Mouse (Mus musculus) CH12.LX (cell line): ENCODE measurements around the gene Rasgrf2. TPM values are rescaled to one million over a fixed set of nuclear protein-coding genes. Genes with fewer than 3 reads are reported as not detected.

Experiments used
- DNase-seq: peaks from one replicate; pipeline ENCODE4 v3.0.0-alpha.2; 2013; ENCODE audit errors: extremely low read depth
- H3K27ac ChIP-seq: 2 replicates; pipeline ENCODE4 v1.5.1; 2012; ENCODE audit warnings: low read depth, mild to moderate bottlenecking, control low read depth, moderate library complexity; ENCODE audit not compliant: insufficient read depth
- H3K27me3 ChIP-seq: replicated peaks from 2 replicates; pipeline ENCODE3; 2012; ENCODE audit warnings: inconsistent platforms
- H3K36me3 ChIP-seq, 2 experiments: replicated peaks in 1 of 2; 2 replicates each; pipeline versions ENCODE3 to v1.6.1; 2012; ENCODE audit warnings: inconsistent platforms in 1 of 2, low read length in 1 of 2, mild to moderate bottlenecking in 1 of 2, mixed read lengths in 1 of 2, moderate library complexity in 1 of 2; ENCODE audit not compliant: control insufficient read depth in 1 of 2, insufficient read depth in 1 of 2
- H3K4me1 ChIP-seq, 2 experiments: 2 replicates each; pipeline ENCODE4 v1.6.1; 2012; ENCODE audit warnings: inconsistent platforms in 1 of 2, moderate library complexity in 1 of 2; ENCODE audit not compliant: insufficient read depth in 2 of 2, control insufficient read depth in 1 of 2
- H3K4me2 ChIP-seq: 2 replicates; pipeline ENCODE4 v1.6.1; 2012; ENCODE audit warnings: low read depth, mild to moderate bottlenecking, control low read depth; ENCODE audit not compliant: poor library complexity, insufficient read depth, severe bottlenecking
- H3K4me3 ChIP-seq, 3 experiments: fragments of 150-350 bp in 1 of 3; sonication (generic) in 1 of 3; replicated peaks in 1 of 3; 2 replicates each; pipeline versions ENCODE3 to v1.5.1; 2011 to 2012; ENCODE audit warnings: low read depth in 2 of 3, low read length in 2 of 3, mild to moderate bottlenecking in 2 of 3, moderate library complexity in 2 of 3, control low read depth in 1 of 3, improper control_type of control experiment in 1 of 3, inconsistent platforms in 1 of 3, mixed read lengths in 1 of 3; ENCODE audit not compliant: poor library complexity in 1 of 3
- H3K79me2 ChIP-seq: replicated peaks from 2 replicates; pipeline ENCODE4 v1.6.1; 2012; ENCODE audit warnings: mild to moderate bottlenecking, moderate library complexity; ENCODE audit not compliant: control insufficient read depth, poor library complexity, insufficient read depth, severe bottlenecking; ENCODE audit errors: extremely low read depth
- H3K9ac ChIP-seq: 2 replicates; pipeline ENCODE4 v1.6.1; 2012; ENCODE audit warnings: low read depth, mild to moderate bottlenecking, control low read depth, moderate library complexity; ENCODE audit not compliant: insufficient read depth
- H3K9me3 ChIP-seq: replicated peaks from 2 replicates; pipeline ENCODE3; 2012; ENCODE audit warnings: low read length, inconsistent platforms, mixed read lengths
- CHD2 ChIP-seq: IDR thresholded peaks from 2 replicates; pipeline ENCODE4 v1.6.1; 2011; ENCODE audit warnings: low read length, improper control_type of control experiment
- ELF1 ChIP-seq: IDR thresholded peaks from 2 replicates; pipeline ENCODE4 v1.6.1; 2014; ENCODE audit warnings: low read depth, mild to moderate bottlenecking, inconsistent platforms, low read length, improper control_type of control experiment
- EP300 ChIP-seq: IDR thresholded peaks from 2 replicates; pipeline ENCODE4 v1.6.1; 2011; ENCODE audit warnings: low read length, improper control_type of control experiment
- ETS1 ChIP-seq: conservative IDR thresholded peaks from 2 replicates; pipeline ENCODE4 v1.6.1; 2012; ENCODE audit warnings: low read depth, mild to moderate bottlenecking, inconsistent platforms, low read length, improper control_type of control experiment, moderate library complexity
- MAFK ChIP-seq: IDR thresholded peaks from 2 replicates; pipeline ENCODE4 v1.6.1; 2011; ENCODE audit warnings: low read length, improper control_type of control experiment; ENCODE audit not compliant: insufficient replicate concordance
- MAX ChIP-seq: IDR thresholded peaks from 2 replicates; pipeline ENCODE4 v1.6.1; 2011; ENCODE audit warnings: low read length, improper control_type of control experiment
- MXI1 ChIP-seq: IDR thresholded peaks from 2 replicates; pipeline ENCODE4 v1.6.1; 2011; ENCODE audit warnings: mild to moderate bottlenecking, low read depth, low read length, improper control_type of control experiment
- MYC ChIP-seq: IDR thresholded peaks from 2 replicates; pipeline ENCODE4 v1.6.1; 2011; ENCODE audit warnings: low read depth, mild to moderate bottlenecking, improper control_type of control experiment, low read length
- PAX5 ChIP-seq: IDR thresholded peaks from 2 replicates; pipeline ENCODE4 v1.6.1; 2012; ENCODE audit warnings: low read length, inconsistent platforms, mixed read lengths
- RCOR1 ChIP-seq: conservative IDR thresholded peaks from 2 replicates; pipeline ENCODE4 v1.6.1; 2012; ENCODE audit warnings: low read depth, mild to moderate bottlenecking, inconsistent platforms, low read length, improper control_type of control experiment
- SMC3 ChIP-seq: IDR thresholded peaks from 2 replicates; pipeline ENCODE4 v1.6.1; 2011; ENCODE audit warnings: low read depth, low read length, improper control_type of control experiment
- TBP ChIP-seq: conservative IDR thresholded peaks from 2 replicates; pipeline ENCODE4 v1.6.1; 2011; ENCODE audit warnings: low read depth, low read length, improper control_type of control experiment
- TCF12 ChIP-seq: IDR thresholded peaks from 2 replicates; pipeline ENCODE4 v1.6.1; 2014; ENCODE audit warnings: low read depth, mild to moderate bottlenecking, inconsistent platforms, low read length, improper control_type of control experiment
- UBTF ChIP-seq: IDR thresholded peaks from 2 replicates; pipeline ENCODE4 v1.6.1; 2012; ENCODE audit warnings: low read depth, mild to moderate bottlenecking, inconsistent platforms, low read length, improper control_type of control experiment, moderate library complexity
- USF1 ChIP-seq: IDR thresholded peaks from 2 replicates; pipeline ENCODE4 v1.6.1; 2014; ENCODE audit warnings: low read depth, mild to moderate bottlenecking, inconsistent platforms, low read length, improper control_type of control experiment
- USF2 ChIP-seq: conservative IDR thresholded peaks from 2 replicates; pipeline ENCODE4 v1.6.1; 2011; ENCODE audit warnings: low read depth, low read length, improper control_type of control experiment
- ZC3H11A ChIP-seq: IDR thresholded peaks from 2 replicates; pipeline ENCODE4 v1.6.1; 2012; ENCODE audit warnings: low read depth, mild to moderate bottlenecking, inconsistent platforms, low read length, improper control_type of control experiment
- ZMIZ1 ChIP-seq: IDR thresholded peaks from 2 replicates; pipeline ENCODE4 v1.6.1; 2012; ENCODE audit warnings: low read depth, mild to moderate bottlenecking, inconsistent platforms, low read length, improper control_type of control experiment
- dilution Hi-C: fragments of 300-500 bp; cut with MboI; formaldehyde crosslinking; loops from 2 replicates; pipeline ENCODE4 v1.14.3; 2020; ENCODE audit warnings: low sequenced_read_pairs; ENCODE audit not compliant: extremely low pct_unique_long_range_greater_than_20kb, extremely low pct_ligation_motif_present
- in situ Hi-C: fragments of 300-500 bp; cut with MboI; formaldehyde crosslinking; loops from 3 replicates; pipeline ENCODE4 v1.14.3; 2019; ENCODE audit warnings: low sequenced_read_pairs, low pct_ligation_motif_present, low pct_unique_long_range_greater_than_20kb, mixed read lengths
- polyA plus RNA-seq: library from polyadenylated mRNA; unstranded; fragments of >175 nt; gene quantifications from 2 replicates; pipeline ENCODE4 v1.2.1, GENCODE M21; 2012; ENCODE audit warnings: low read depth; ENCODE audit not compliant: insufficient read length
- total RNA-seq, 2 experiments: library from RNA; depleted of rRNA; stranded (reverse); fragments of 300-350 nt in 1 of 2; fragments of >200 nt in 1 of 2; gene quantifications; 2 replicates each; pipeline ENCODE4 v1.2.3; 2012 to 2014

The Rasgrf2 gene
- total and polyA plus RNA-seq, 3 experiments = 2.6 to 5.0 (median 4.7) TPM

- dilution Hi-C loops = no loop called here
- in situ Hi-C loops = no loop called here
- no peak overlapping the region for H3K4me2 ChIP-seq
- H3K9ac ChIP-seq = no peak overlapping the region
- no peaks in the 10 kb centered on the region for H3K79me2 ChIP-seq
- H3K36me3 ChIP-seq = peaks cover 9 to 15% of the 10 kb centered on the region in 2 experiments
- H3K4me1 ChIP-seq = no peaks in the 10 kb centered on the region
- peaks cover 4% of the 10 kb centered on the region for H3K9me3 ChIP-seq
- H3K27ac ChIP-seq = no peak overlapping the region
- H3K4me3 ChIP-seq = no peak overlapping the region
- no peak for TF ChIP-seq SMC3
- no peak for TF ChIP-seq MYC
- no peak for TF ChIP-seq EP300
- no peak for TF ChIP-seq TCF12
- no peak for TF ChIP-seq ZC3H11A
- no peak for TF ChIP-seq MXI1
- TF ChIP-seq USF1 = no peak
- TF ChIP-seq ZMIZ1 = no peak
- no peak for TF ChIP-seq MAFK
- no peak for TF ChIP-seq ETS1
- TF ChIP-seq PAX5 = no peak
- DNase-seq = no peak
- no peaks in the 10 kb centered on the region for H3K27me3 ChIP-seq
Measured at GRCm38 (mm10) chr13:91991412-91991811, 140.0 kb downstream of the Rasgrf2 start.

GRCm38 (mm10) chr13:91990709-91991284 lies 140.7 kb downstream of the Rasgrf2 start:
- H3K4me1 ChIP-seq = no peaks in the 10 kb centered on the region
- no peaks in the 10 kb centered on the region for H3K79me2 ChIP-seq
- H3K27me3 ChIP-seq = no peaks in the 10 kb centered on the region
- no peak for DNase-seq
- dilution Hi-C loops = no loop called here
- no peak overlapping the region for H3K4me3 ChIP-seq
- in situ Hi-C loops = no loop called here
- no peak overlapping the region for H3K4me2 ChIP-seq
- H3K9ac ChIP-seq = no peak overlapping the region
- H3K27ac ChIP-seq = no peak overlapping the region
- TF ChIP-seq RCOR1 = no peak
- no peak for TF ChIP-seq TCF12
- no peak for TF ChIP-seq ELF1
- no peak for TF ChIP-seq TBP
- TF ChIP-seq MAX = no peak
- no peak for TF ChIP-seq ETS1
- TF ChIP-seq CHD2 = no peak
- TF ChIP-seq UBTF = no peak
- TF ChIP-seq ZC3H11A = no peak
- no peak for TF ChIP-seq ZMIZ1
- TF ChIP-seq USF2 = no peak
- H3K36me3 ChIP-seq = peaks cover 9 to 21% of the 10 kb centered on the region in 2 experiments
- H3K9me3 ChIP-seq = peaks cover 4% of the 10 kb centered on the region
